Mouse (Mus musculus): ENCODE data around the gene Scgb2b3. TPM values are rescaled to one million over a fixed set of nuclear protein-coding genes. Genes with fewer than 3 reads are reported as not detected.

Gene Scgb2b3
- polyA plus RNA-seq (2015; fragmentation: Illumina TruSeq; extraction: RNeasy Lipid Tissue Mini Kit (QIAGEN cat#74804); ENCODE audit: low read depth, low replicate concordance), result not detected

GRCm38 (mm10) chr7:31362022-31362560 is at the start of gene Scgb2b3:
Gene Scgb2b3, minus strand, starts transcription at chr7:31362072.

GRCm38 (mm10) chr7:31375292-31375691 is 13.4 kb upstream of the Scgb2b3 start, which contains the start of gene Scgb1b3:
Gene Scgb1b3, plus strand, starts transcription at chr7:31375592.

Other genes with a start within 250 kb of the Scgb2b3 start
- gene Hpn, start 246.8 kb downstream of the Scgb2b3 start, polyA plus RNA-seq (2015; fragmentation: Illumina TruSeq; extraction: RNeasy Lipid Tissue Mini Kit (QIAGEN cat#74804); ENCODE audit: low read depth, low replicate concordance), result 2.6 TPM
- 542 TPM for gene Scn1b, start 235.1 kb downstream of the Scgb2b3 start, polyA plus RNA-seq (2015; fragmentation: Illumina TruSeq; extraction: RNeasy Lipid Tissue Mini Kit (QIAGEN cat#74804); ENCODE audit: low read depth, low replicate concordance)
- gene Gramd1a, start 206.2 kb downstream of the Scgb2b3 start, polyA plus RNA-seq (2015; fragmentation: Illumina TruSeq; extraction: RNeasy Lipid Tissue Mini Kit (QIAGEN cat#74804); ENCODE audit: low read depth, low replicate concordance), result 112 TPM
- not detected for gene Scgb2b2, start 71.6 kb downstream of the Scgb2b3 start, polyA plus RNA-seq (2015; fragmentation: Illumina TruSeq; extraction: RNeasy Lipid Tissue Mini Kit (QIAGEN cat#74804); ENCODE audit: low read depth, low replicate concordance)
- gene Scgb1b2, start 70.3 kb downstream of the Scgb2b3 start, polyA plus RNA-seq (2015; fragmentation: Illumina TruSeq; extraction: RNeasy Lipid Tissue Mini Kit (QIAGEN cat#74804); ENCODE audit: low read depth, low replicate concordance), result not detected
- not detected for gene Scgb1b3, start 13.5 kb upstream of the Scgb2b3 start, polyA plus RNA-seq (2015; fragmentation: Illumina TruSeq; extraction: RNeasy Lipid Tissue Mini Kit (QIAGEN cat#74804); ENCODE audit: low read depth, low replicate concordance)